Mouse (Mus musculus) left cerebral cortex, postnatal 10 days (tissue): ENCODE measurements around the gene Pomgnt1. TPM values are rescaled to one million over a fixed set of nuclear protein-coding genes. Genes with fewer than 3 reads are reported as not detected.

ENCODE experiments used
- DNase-seq, 2 experiments: peaks; one replicate each; pipeline ENCODE4 v3.0.0; 2021 to 2022; ENCODE audit warnings: low spot score in 2 of 2, mixed read lengths in 1 of 2; ENCODE audit errors: extremely low spot score in 1 of 2
- intact Hi-C: fragments of 180-260 bp; cut with DNase I; formaldehyde crosslinking; loops from one replicate; pipeline ENCODE4 v1.15.1; 2025
- total RNA-seq, 2 experiments: library from RNA; stranded (reverse); gene quantifications; 2 replicates each; pipeline ENCODE4 v1.2.3; 2021

Pomgnt1 gene
- total RNA-seq, 2 experiments from 2014 or later: 79.3 to 82.9 TPM

DNA sequence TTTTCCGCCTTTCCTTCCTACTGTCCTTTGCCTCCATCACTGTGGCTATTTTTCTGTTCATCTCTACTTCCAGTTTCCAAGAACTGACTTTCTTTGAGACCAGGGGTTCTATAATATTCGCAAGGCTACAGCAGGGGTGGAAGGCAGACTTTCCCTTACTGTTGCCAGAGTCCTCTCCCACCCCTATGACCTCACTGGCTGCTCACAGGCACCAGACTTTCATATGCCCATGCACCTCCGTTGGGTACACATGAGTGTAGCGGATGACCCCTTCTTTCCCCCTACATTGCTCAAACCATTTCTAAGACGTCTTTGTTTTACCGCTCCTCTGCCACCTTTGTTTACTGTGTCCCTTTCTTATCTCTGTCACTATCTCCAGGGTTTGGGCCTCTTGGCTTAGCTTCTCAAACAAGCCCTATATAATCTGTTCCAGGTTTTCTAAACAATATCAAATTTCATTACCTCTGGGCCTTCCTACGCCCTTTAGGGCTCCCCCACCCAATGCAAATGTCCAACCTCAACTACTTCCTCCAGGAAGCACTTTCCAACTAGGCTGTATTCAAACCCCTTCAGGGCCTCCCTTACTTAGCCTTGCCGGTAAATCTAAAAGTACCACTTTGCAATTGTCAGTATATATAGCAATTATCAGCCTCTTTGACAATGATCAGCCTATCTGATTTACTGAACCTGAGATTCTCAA lies 42.2 kb downstream of the Pomgnt1 start:
- no peak for DNase-seq
- intact Hi-C loops: loop anchor here (10.0 kb wide), 1 partner anchor 139 kb away; no protein-coding TSS in a partner anchor

DNA sequence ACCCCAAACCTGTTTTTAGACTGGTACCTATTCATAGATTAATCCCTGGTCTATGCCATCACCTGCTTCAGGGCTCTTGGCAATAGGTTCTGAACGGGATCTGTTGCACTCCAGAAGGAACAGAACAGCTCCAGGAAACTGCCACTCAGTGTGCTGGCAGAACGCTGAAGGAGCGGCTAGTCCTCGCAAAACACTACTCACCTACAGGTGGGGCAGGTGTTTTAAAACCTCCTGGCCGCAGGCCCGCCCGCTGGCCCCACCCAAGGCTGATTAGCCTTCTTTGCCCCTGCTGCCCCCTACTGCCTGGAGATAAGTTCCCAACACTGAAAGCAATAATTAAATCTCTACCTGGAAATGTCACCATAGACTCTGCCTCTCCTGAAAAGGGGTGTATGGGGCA lies 43.8 kb downstream of the Pomgnt1 start, which contains the start of gene Tspan1:
Gene Tspan1, minus strand, starts transcription at position 198 of the 400 bp plus-strand sequence.
- intact Hi-C loops: loop anchor here (10.0 kb wide), 1 partner anchor 137 kb away; no protein-coding TSS in a partner anchor
- DNase-seq: no peak

DNA sequence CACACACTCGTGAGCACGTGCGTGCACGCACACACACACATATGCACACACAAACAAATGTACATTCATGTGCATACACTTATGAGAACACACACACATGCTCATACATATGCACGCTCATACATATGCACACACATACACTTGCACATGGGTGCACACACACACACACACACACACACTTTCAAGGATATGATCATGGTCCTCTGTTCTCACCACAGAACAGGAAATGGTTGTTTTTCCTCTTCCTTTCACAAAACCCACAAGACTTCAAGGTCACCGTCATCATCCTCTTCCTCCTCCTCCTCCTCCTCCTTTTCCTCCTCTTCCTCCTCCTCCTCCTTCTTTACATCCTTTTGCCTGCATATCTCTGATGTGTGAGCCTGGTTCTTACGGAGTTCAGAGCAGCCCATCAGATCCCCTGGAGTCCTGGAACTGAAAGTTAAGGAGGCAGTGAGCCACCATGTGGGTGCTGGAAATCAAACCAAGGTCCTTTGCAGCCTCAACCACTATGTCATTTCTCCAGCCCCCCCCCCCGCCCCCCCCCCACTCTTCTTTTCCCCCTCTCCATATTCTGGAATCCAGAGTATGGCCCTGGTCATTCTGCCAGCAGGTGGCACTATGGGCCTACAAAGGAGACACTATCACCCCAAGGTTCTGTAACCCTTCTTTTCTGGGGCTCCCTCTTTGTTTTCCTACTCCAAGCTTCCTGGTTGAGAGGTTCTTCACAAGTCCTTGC lies 45.1 kb downstream of the Pomgnt1 start:
- intact Hi-C loops: loop anchor here (10.0 kb wide), 1 partner anchor 136 kb away; no protein-coding TSS in a partner anchor
- DNase-seq: peak; percentile 62 to 87

DNA sequence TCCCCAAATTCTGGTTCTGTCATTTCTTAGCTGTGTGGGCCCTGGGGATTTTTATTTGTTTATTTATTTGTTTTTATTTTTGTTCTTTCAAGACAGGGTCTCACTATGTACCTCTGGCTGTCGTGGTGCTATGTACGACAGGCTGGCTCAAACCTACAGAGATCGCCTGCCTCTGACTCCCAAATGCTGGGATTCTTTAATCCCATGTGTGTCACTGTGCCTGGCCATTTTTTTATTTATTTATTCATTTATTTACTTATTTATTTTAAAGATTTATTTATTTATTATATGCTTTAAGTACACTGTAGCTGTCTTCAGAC lies 45.7 kb downstream of the Pomgnt1 start:
- intact Hi-C loops: loop anchor here (10.0 kb wide), 1 partner anchor 135 kb away; no protein-coding TSS in a partner anchor
- DNase-seq: no peak

DNA sequence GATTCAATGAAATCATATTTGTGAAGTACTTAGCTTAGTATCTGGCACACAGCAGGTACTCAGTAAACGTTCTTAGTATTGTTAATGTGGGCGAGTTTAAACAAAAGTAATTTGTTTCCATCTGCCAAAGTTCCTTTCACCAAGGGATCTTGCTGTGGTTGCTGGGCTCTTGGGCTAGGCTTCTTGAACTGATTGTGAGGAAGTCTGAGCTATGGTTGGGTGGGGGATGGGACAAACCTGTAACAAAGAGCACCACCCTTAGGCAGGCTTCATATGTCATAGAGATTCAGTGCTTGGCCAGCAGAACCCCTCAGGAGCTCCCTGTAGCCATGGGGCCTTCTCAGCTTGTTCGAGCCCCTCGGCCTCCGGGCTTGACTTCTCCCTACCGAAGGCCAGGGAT lies 49.4 kb downstream of the Pomgnt1 start, which contains the start of the genes 1700042G07Rik and Gm49337:
Gene 1700042G07Rik, plus strand, starts transcription at position 301 of the 400 bp plus-strand sequence.
Gene Gm49337, plus strand, starts transcription at position 313 of the 400 bp plus-strand sequence.
- DNase-seq: no peak
- intact Hi-C loops: loop anchor here (10.0 kb wide), 1 partner anchor 232 kb away; no protein-coding TSS in a partner anchor

DNA sequence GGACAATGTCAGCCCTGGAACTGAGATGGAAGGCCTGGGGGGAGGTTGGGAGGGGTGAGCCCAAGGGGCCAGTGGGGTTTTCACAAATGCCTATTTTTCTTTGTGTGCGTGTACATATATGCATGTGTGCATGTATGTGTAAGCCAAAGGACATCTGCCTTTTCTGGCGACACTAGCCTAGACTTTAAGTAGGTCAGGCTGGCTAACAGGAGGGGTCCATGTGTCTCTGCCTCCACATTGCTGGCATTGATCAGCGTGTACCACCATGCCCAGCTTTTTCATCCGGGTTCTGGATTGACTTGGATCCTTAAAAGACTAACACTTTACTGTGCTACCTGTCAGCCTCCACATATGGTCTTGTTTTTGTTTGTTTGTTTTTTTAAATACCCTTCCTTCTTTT lies 50.1 kb downstream of the Pomgnt1 start:
- intact Hi-C loops: loop anchor here (10.0 kb wide), 1 partner anchor 231 kb away; no protein-coding TSS in a partner anchor
- no peak for DNase-seq

- intact Hi-C loops: loop anchor here (5.0 to 10.0 kb wide), 2 partner anchors 48 to 230 kb away; partner anchors contain the start of gene Pik3r3
- no peak for DNase-seq
Measured at GRCm38 (mm10) chr4:116174466-116175116, 51.0 kb downstream of the Pomgnt1 start.

DNA sequence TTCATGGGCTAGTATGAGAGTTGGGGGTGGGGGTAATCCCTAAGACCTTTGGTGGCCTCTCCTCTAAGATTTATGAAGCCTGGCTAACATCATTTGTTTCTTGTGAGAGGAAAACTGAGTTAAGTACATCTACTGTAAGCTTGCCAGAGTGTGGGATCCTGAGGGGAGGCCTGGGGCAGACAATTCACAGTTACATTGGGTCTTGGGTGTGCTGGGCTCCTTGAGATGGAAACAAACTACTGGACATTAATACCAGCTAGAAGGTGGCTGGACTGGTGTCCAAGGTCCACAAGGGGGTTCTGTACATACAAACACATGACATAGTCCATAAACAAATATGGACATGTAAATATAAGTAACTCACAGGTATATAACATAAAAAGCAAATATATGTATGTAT lies 51.5 kb downstream of the Pomgnt1 start:
- DNase-seq: no peak
- intact Hi-C loops: loop anchor here (5.0 to 10.0 kb wide), 2 partner anchors 47 to 230 kb away; partner anchors contain the start of gene Pik3r3

DNA sequence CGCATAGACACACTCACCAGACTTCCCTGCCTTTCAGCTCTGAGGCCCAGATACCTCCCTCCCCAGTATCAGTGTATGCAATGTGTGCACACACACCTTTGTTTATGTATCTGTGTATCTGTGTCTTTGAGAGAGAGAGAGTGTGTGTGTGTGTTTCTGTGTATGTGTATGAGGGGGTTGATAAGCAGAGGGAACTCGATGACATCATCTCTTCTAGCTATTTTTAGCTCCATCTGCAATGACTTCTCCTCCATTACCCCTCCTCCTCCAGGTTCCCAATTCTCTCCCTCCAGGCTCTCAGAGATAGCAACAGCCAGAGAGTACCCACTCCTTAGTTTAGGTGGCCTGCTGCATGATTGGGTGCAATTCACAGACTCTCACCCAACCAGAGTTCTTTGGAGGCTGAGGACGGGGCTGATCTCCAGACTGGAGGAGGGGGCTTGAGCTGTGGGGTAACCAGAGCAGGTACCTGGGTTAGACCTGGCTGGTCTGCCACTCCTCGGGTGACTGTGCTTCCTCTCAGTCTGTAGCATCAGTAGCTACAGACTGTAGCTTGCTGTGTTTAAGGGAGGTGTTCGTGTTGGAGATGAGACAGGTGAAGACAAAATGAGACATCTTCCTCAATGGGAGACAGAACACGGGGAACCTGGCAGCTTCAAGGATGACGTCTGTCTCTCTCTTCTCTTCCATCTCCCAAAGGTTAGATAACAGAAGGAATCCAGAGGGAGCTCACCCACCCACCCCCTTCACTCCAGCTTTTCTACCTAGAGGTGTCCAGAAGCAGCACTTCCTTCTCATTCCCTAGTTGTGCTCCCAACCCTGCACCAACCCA lies 52.3 kb downstream of the Pomgnt1 start:
- peak in 1 of 2 experiments; percentile 59 for DNase-seq
- intact Hi-C loops: loop anchor here (5.0 to 10.0 kb wide), 2 partner anchors 46 to 229 kb away; partner anchors contain the start of gene Pik3r3

GRCm38 (mm10) chr4:116176543-116176988 lies 52.9 kb downstream of the Pomgnt1 start:
- intact Hi-C loops: loop anchor here (5.0 to 10.0 kb wide), 2 partner anchors 46 to 228 kb away; partner anchors contain the start of gene Pik3r3
- DNase-seq: peak; percentile 76 to 89

DNA sequence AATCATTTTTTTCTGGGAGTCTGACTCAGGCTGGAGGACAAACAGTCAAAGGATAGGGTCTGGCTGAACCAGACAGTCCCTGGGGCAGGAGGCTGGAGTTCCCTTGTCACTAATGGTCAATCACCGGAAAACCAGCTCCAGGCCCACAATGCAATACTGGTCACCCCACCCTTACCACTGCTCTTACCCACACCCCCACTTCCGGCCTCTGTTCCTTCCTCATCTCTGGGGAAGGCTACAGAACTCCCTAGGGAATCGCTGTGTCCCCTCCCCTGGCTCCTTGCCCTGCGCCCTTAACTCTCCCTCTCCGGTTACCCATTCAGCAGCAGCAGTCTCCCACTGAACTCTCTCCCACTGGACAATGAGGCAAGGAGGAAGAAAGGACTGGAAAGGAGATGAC lies 53.5 kb downstream of the Pomgnt1 start:
- intact Hi-C loops: loop anchor here (5.0 to 10.0 kb wide), 2 partner anchors 45 to 228 kb away; partner anchors contain the start of gene Pik3r3
- peak in 1 of 2 experiments; percentile 86 for DNase-seq

DNA sequence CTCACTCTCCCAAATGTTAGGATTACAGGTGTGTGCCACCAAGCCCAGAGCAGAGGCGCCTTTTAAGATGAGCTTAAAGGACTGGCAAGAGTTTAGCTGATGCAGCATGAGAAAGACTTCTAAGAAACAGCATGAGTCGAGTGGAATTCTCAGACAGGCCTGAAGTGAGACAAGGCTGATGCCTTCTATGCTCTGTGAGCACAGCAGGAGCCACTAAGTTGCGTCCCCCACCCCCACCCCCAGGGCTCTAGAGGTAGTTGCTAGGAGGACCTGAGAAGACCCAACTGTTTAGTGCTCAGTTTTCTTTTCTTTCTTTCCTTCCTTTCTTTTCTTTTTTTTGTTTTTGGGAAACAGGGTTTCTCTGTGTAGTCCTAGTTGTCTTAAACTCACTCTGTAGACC lies 58.4 kb downstream of the Pomgnt1 start:
- intact Hi-C loops: no loop called here
- DNase-seq: no peak

DNA sequence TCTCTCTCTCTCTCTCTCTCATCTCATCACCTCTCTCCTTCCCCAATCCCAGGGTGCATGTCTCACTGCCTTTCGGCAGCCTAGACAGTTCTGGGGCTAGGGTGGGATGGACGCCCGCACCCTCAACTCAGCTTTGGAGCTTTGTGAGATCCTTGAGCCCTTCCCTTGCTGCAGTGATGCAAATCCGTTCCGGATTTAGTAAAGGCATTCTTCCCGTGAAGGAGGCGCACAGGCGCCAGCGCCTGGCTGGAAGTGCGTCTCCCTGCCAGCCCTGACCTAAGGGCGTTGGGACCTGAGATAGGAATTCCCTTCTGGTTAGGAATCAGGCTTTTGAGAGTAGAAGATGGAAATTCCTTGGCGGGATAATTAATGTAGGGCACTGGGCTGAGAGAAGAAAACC lies 59.1 kb downstream of the Pomgnt1 start:
- DNase-seq: peak in 1 of 2 experiments; percentile 55
- intact Hi-C loops: no loop called here

DNA sequence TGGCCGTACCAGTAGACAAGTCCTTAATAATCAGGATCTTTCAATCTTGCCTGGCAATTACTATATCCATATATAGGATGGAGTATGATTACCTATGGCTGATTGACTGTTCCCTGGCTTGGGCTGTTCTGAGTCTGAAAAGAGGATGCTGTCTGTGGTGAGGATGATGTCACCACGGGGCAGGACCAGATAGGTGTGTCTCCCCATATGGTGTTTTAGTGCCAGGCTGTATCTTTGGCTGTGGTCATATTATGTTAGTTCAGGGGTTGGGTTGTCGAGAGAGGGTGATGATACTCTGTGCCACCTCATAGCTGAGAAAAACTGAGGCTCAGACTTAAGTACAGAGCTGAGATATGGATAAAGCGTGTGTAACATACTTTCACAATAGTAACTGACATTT lies 61.4 kb downstream of the Pomgnt1 start:
- intact Hi-C loops: no loop called here
- DNase-seq: no peak

DNA sequence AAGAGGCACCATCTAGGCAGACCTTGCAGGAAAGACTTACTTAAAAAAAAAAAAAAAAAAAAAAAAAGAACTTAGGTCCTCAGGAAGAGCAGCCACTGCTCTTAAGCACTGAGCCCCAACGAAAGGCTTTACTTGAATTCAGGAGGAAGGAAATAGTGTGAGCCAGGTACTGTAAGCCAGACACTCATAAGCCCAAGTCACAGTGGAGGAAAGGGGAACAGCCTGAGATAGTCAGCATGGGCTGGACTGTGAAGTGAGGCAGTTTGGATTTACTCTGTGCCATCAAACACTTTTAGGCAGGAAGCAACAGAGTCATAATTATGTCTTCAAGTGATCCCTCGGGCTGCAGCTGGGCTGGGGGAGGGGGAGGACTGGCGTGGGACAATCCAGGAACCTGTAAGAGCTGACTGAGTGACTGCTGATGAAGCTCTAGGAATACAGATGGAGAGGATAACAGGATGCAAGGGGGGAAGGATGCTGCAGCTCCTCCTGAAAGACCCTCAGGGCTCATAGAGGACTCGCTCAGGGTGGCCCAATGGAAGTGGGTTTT lies 68.7 kb downstream of the Pomgnt1 start:
- intact Hi-C loops: no loop called here
- peak in 1 of 2 experiments; percentile 76 for DNase-seq

- no peak for DNase-seq
- intact Hi-C loops: no loop called here
Measured at GRCm38 (mm10) chr4:116193583-116194383, 70.1 kb downstream of the Pomgnt1 start.

DNA sequence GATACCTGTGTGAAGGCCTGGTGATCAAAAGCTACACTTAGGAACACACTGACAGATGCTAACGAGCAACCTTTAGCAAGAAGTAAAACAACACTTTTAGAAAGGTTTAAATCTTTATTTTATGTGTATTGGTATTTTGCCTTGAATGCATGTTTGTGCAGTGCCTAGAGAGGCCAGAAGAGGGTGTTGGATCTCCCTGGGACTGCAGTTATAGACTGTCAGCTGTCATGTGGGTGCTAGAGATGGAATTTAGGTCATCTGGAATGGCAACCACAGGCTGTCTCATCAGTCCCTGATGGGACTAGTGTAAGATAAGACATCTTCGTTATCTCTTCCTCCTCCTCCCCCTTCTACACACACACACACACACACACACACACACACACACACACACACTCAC lies 74.8 kb downstream of the Pomgnt1 start:
- DNase-seq: no peak
- intact Hi-C loops: no loop called here
